Mouse (Mus musculus) bone marrow, adult 2 months (tissue): Measurements from ENCODE around the gene Trak1. TPM values are rescaled to one million over a fixed set of nuclear protein-coding genes. Genes with fewer than 3 reads are reported as not detected.
A peak's percentile ranks its signal among the peaks of the same experiment; 100 is the strongest.

ENCODE experiments used
- H3K27ac ChIP-seq: fragments of 200-500 bp; 2 replicates; pipeline ENCODE4 v1.5.1; 2012; ENCODE audit warnings: low read depth, mild to moderate bottlenecking, control low read depth, inconsistent platforms, low read length; ENCODE audit not compliant: control insufficient read depth, poor library complexity, insufficient read depth
- H3K4me1 ChIP-seq: fragments of 200-500 bp; 2 replicates; pipeline ENCODE4 v1.6.1; 2011; ENCODE audit warnings: low read length; ENCODE audit not compliant: control insufficient read depth, insufficient read depth
- H3K4me3 ChIP-seq: fragments of 200-500 bp; replicated peaks from 2 replicates; pipeline ENCODE3; 2011; ENCODE audit warnings: mild to moderate bottlenecking, low read depth, low read length, control low read depth; ENCODE audit not compliant: control insufficient read depth
- CTCF ChIP-seq: fragments of 200-500 bp; IDR thresholded peaks from 2 replicates; pipeline ENCODE4 v1.5.1; 2011; ENCODE audit warnings: low read length, control low read depth; ENCODE audit not compliant: control insufficient read depth, insufficient read depth
- POLR2A ChIP-seq: fragments of 200-500 bp; IDR thresholded peaks from 2 replicates; pipeline ENCODE4 v1.6.1; 2011; ENCODE audit warnings: low read depth, mild to moderate bottlenecking, control low read depth, low read length, borderline replicate concordance; ENCODE audit not compliant: control insufficient read depth
- WGBS: fragments of 180-500 bp; shearing (Covaris S2); methylation state at CpG from one replicate; pipeline ENCODE4 v1.1.7; 2018; 5-methylcytosine and 5-hydroxymethylcytosine counted together
- polyA plus RNA-seq: library from polyadenylated mRNA; stranded (reverse); fragments of >200 nt; gene quantifications from 2 replicates; pipeline ENCODE4 v1.2.4, GENCODE M21; 2011; ENCODE audit warnings: low replicate concordance; ENCODE audit not compliant: missing spikeins, insufficient read depth, insufficient read length

Trak1 gene
- polyA plus RNA-seq, 1 experiment = 29.4 TPM

GRCm38 (mm10) chr9:121371346-121371891 is 74.1 kb downstream of the Trak1 start:
- Histone ChIP-seq H3K27ac (peak overlapping the region; percentile 72), H3K4me1 (peaks cover 14% of the 10 kb centered on the region), H3K4me3 (peak overlapping the region; percentile 32)
- TF ChIP-seq CTCF = no peak
- no peak for TF ChIP-seq POLR2A
- 2% methylated on average over 18 of the region's 18 CpGs for WGBS

DNA sequence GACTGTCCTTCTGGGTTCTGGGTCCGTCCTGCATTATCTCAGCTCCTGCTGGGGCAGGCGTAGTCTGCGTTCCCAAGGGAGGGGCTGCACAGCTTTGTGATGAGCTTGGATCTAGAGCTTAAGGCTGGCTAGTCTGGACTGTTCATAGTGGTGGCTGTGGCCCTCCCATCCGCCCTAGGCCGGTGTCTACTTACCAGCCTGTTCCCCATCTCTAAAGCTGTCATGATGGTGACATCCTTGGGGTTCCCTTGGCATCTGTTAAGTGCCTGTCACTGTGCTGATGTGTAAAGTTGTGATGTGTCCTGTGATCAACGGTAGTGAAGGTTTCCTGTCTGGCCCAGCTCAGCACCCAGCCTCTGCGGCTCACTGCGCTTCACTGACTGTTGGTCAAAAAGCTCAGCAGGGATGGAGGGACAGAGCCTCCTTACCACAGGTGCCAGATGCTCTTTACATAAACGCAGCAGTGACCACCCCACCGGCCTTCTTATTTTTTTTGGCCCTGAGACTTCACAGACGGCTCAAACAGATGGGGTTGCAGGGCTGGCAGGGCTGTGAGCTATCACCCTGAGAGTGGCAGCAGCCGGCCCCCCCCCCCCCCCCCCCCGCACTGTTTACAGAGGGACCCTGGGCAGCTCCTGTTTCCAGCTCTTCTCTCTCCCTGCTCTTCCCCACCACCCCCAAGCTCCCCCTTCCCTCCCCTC is 74.8 kb downstream of the Trak1 start:
- peak overlapping the region; percentile 72 for H3K27ac ChIP-seq
- H3K4me3 ChIP-seq = peak overlapping the region; percentile 10

DNA sequence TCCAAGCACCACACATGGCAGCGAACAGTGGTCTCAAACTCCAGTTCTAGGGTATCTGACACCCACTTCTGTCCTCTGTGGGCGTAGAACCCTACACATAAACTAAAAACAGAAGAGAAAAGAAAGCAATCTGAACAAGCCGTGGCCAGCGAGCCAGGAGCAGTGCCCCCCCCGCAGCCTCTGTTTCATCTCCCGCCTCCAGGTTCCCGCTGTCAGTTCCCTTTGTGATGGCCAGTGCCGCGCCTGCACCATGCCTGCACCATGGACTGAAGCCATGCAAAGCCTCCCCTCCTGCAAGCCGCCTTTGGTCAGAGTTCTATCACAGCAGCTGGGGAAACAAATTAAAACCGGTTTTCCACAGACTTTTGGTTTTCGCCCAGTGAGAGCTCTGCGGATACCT is 75.8 kb downstream of the Trak1 start:
- H3K4me1 ChIP-seq = peaks cover 9% of the 10 kb centered on the region

More for the DNA sequence above, 74.8 kb downstream of the Trak1 start:
- H3K4me1 ChIP-seq = peaks cover 10% of the 10 kb centered on the region
- TF ChIP-seq CTCF (no peak), POLR2A (no peak)
- 12% methylated on average over 13 of the region's 13 CpGs for WGBS

GRCm38 (mm10) chr9:121373512-121373911 is 76.2 kb downstream of the Trak1 start:
- Histone ChIP-seq H3K27ac (no peak overlapping the region), H3K4me3 (no peak overlapping the region), H3K4me1 (peaks cover 9% of the 10 kb centered on the region)
- 81% methylated on average over 4 of the region's 4 CpGs for WGBS
- TF ChIP-seq CTCF (no peak), POLR2A (no peak)

More for the DNA sequence above, 75.8 kb downstream of the Trak1 start:
- WGBS = 71% methylated on average over 13 of the region's 13 CpGs
- Histone ChIP-seq H3K27ac (no peak overlapping the region), H3K4me3 (no peak overlapping the region)
- TF ChIP-seq POLR2A (no peak), CTCF (no peak)

DNA sequence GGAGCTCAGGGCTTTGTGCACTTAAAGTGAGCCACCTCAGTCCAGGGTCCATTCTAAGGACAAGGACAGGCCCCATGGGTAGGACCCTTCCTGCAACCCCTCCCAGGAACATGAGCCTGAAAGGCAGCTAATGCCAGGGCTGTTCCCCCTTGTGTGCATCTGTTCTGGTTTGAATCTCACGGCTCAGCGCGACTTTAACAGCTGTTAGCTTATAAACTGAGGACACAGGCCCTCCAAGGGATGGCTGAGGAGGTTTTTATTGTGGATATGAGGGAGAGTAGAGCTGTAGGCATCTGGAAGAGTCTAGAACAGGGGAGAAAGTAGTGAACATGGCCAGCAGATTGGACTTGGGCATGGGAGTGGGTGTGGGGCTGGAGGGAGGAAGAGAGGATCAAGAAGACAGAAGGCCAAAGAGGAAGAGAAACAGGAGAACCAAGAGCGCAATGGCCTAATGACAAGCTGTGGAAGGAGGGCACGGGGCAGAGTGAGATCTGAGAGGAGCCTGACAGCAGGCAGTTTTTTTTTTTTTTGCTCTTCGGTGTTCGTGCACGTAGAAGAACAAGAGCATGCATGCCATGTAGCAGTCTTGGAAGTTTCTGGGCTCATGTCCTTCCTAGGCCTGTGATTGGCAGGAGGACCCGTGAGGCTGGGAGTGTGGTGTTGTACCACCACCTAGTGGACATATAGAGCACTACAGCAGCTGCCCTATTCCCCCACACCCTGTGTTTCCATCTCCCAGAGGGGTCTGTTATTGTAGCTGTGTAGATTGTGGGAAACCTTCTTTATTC is 77.0 kb downstream of the Trak1 start:
- Histone ChIP-seq H3K4me1 (peaks cover 9% of the 10 kb centered on the region), H3K27ac (0 out of 2 replicates have a peak overlapping the region, but pooled peaks have one; percentile 4), H3K4me3 (no peak overlapping the region)
- TF ChIP-seq POLR2A (no peak), CTCF (peak; percentile 98)
- 40% methylated on average over 9 of the region's 9 CpGs for WGBS

GRCm38 (mm10) chr9:121374864-121375255 is 77.6 kb downstream of the Trak1 start:
- Histone ChIP-seq H3K27ac (no peak overlapping the region), H3K4me3 (no peak overlapping the region), H3K4me1 (peaks cover 9% of the 10 kb centered on the region)
- TF ChIP-seq CTCF (no peak), POLR2A (no peak)
- 92% methylated on average over 5 of the region's 5 CpGs for whole genome bisulfite sequencing

- 90% methylated on average over 5 of the region's 5 CpGs for WGBS
- no peak for TF ChIP-seq CTCF
- no peak for TF ChIP-seq POLR2A
- peaks cover 8% of the 10 kb centered on the region for H3K4me1 ChIP-seq
- no peak overlapping the region for H3K27ac ChIP-seq
- H3K4me3 ChIP-seq = no peak overlapping the region
These were observed 78.8 kb downstream of the Trak1 start for GRCm38 (mm10) chr9:121376094-121376493.

GRCm38 (mm10) chr9:121380310-121380920 is 83.1 kb downstream of the Trak1 start:
- no peak overlapping the region for H3K4me3 ChIP-seq
- no peak overlapping the region for H3K27ac ChIP-seq
- TF ChIP-seq CTCF (0 out of 2 replicates have a peak, but pooled peaks have one; percentile 3), POLR2A (no peak)
- 60% methylated on average over 11 of the region's 11 CpGs for WGBS
- peaks cover 3% of the 10 kb centered on the region for H3K4me1 ChIP-seq
